Mouse (Mus musculus) small intestine, adult 2 months (tissue): Measurements from ENCODE around the gene Phka2.

Experiments
- CTCF ChIP-seq: fragments of 200-500 bp; IDR thresholded peaks from 2 replicates; pipeline ENCODE4 v1.5.1; 2012; ENCODE audit warnings: low read depth, mild to moderate bottlenecking, control low read depth, inconsistent platforms, low read length, moderate library complexity, mixed read lengths; ENCODE audit not compliant: insufficient replicate concordance, insufficient read length; ENCODE audit errors: extremely low read depth
- POLR2A ChIP-seq: fragments of 200-500 bp; IDR thresholded peaks from 2 replicates; pipeline ENCODE4 v1.6.1; 2012; ENCODE audit warnings: low read depth, mild to moderate bottlenecking, control low read depth, inconsistent platforms, low read length, moderate library complexity

GRCm38 (mm10) chrX:160610482-160610881 lies 108.5 kb downstream of the Phka2 start:
- TF ChIP-seq CTCF (no peak), POLR2A (no peak)
